In the genomic region with DNA sequence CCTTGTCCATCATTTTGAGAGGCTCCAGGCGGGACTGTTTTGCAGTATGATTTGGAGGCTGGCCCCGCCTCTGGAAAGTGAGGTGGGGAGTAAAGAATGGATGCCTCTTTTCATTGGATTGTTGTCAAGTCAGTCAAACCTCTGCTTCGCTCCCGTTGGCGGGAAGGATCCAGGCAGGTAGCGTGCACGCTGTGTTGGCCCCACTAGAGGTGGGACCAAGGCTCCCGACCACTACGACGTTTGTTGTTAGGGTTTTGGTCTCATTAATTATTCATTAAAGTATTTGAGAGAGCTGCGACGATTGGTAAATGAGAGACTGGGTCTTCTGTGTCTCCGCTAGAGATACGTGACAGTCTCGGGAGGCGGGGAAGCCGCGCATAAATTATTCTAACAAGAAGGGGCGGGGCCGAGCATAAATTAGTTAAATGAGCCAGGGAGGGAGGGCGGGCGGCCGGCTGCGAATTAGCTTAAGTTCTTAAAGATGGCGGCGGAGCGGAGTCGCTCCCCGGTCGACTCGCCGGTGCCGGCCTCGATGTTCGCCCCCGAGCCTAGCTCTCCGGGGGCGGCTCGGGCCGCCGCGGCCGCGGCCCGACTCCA, we compare ENCODE assay signal across 8 mouse cellular contexts. TPM values are rescaled to one million over a fixed set of nuclear protein-coding genes. Genes with fewer than 3 reads are reported as not detected.
DNase-seq lines count a peak whose midpoint lies in the region; ATAC-seq and TF ChIP-seq lines count a peak whose summit lies in the region.

Gtpbp1 (plus strand) TSS at position 420 of the 597 bp plus-strand sequence.

- peak; percentile 55 for TF ChIP-seq POLR2A in olfactory bulb, adult 2 months (IDR thresholded peaks at IDR 0.05; ENCODE audit: insufficient read depth, low read depth, low read length)
- TF ChIP-seq POLR2A in thymus, adult 2 months (IDR thresholded peaks at IDR 0.05; ENCODE audit: control insufficient read depth, extremely low read depth, insufficient read depth, low read length, poor library complexity), result peak; percentile 72; the same call in 1 of the 2 replicates

- peak within 1 kb of the TSS; percentile 87 for H3K9ac ChIP-seq in forebrain, embryonic 16.5 days (replicated peaks; ENCODE audit: low read depth, low read length)
- H3K9ac ChIP-seq in lung, embryonic 14.5 days, result peak within 1 kb of the TSS; percentile 84

- intact Hi-C loops in heart, postnatal 36 days (cut with DNase I), result loop anchor here (5.0 kb wide), 1 partner anchor 202 kb away; the partner anchor contains the start of gene Apobec3

- peak; percentile 86 for ATAC-seq in G1E (ENCODE audit: extremely low read depth, insufficient number of reproducible peaks, low FRiP score, poor library complexity, severe bottlenecking)
- ATAC-seq in forebrain, embryonic 16.5 days, result peak; percentile 98
- peak; percentile 96 for ATAC-seq in lung, embryonic 14.5 days (ENCODE audit: insufficient read depth)

- H3K4me2 ChIP-seq in forebrain, embryonic 16.5 days (ENCODE audit: low read length), result peak within 1 kb of the TSS; percentile 75
- H3K4me2 ChIP-seq in lung, embryonic 14.5 days, result peak within 1 kb of the TSS; percentile 98

- DNase-seq in G1E (ENCODE audit: low spot score), result peak; percentile 97
- peak; percentile 96 to 99 for DNase-seq in cerebellum, adult 18-20 months
- peak; percentile 94 to 96 for DNase-seq in heart, postnatal 36 days
- peak; percentile 97 to 100 for DNase-seq in layer of hippocampus, adult 2 months (ENCODE audit: low spot score in 2 of 2)
- DNase-seq in lung, embryonic 14.5 days, result peak; percentile 100
- peak; percentile 92 for DNase-seq in thymus, adult 2 months

- 0% methylated on average over 45 of the region's 45 CpGs for WGBS in forebrain, embryonic 16.5 days
- under 1% methylated on average over 45 of the region's 45 CpGs for WGBS in lung, embryonic 14.5 days
- WGBS in olfactory bulb, adult 2 months, result under 1% methylated on average over 45 of the region's 45 CpGs
- WGBS in thymus, adult 2 months, result under 1% methylated on average over 45 of the region's 45 CpGs

- TF ChIP-seq CTCF in G1E (IDR thresholded peaks at IDR 0.05; ENCODE audit: low read depth, low read length), result no peak
- TF ChIP-seq CTCF in layer of hippocampus, adult 2 months (conservative IDR thresholded peaks at IDR 0.05), result no peak
- TF ChIP-seq CTCF in lung, embryonic 14.5 days (IDR thresholded peaks at IDR 0.05; ENCODE audit: low read depth), result no peak
- TF ChIP-seq CTCF in olfactory bulb, adult 2 months (IDR thresholded peaks at IDR 0.05; ENCODE audit: insufficient read depth, low read depth, low read length), result no peak
- no peak for TF ChIP-seq CTCF in thymus, adult 2 months (IDR thresholded peaks at IDR 0.05; ENCODE audit: borderline replicate concordance, control insufficient read depth, extremely low read depth, insufficient read depth, low read length, poor library complexity)

- H3K4me1 ChIP-seq in G1E (ENCODE audit: insufficient read depth, low read depth, low read length), result peaks cover 72% of the 10 kb centered on the region
- peaks cover 34% of the 10 kb centered on the region for H3K4me1 ChIP-seq in forebrain, embryonic 16.5 days (replicated peaks; ENCODE audit: control insufficient read depth, insufficient read depth, low read length)
- H3K4me1 ChIP-seq in lung, embryonic 14.5 days (ENCODE audit: insufficient read depth), result peaks cover 21% of the 10 kb centered on the region
- H3K4me1 ChIP-seq in olfactory bulb, adult 2 months (ENCODE audit: control insufficient read depth, insufficient read depth, low read length), result peaks cover 16% of the 10 kb centered on the region
- peaks cover 33% of the 10 kb centered on the region for H3K4me1 ChIP-seq in thymus, adult 2 months (replicated peaks; ENCODE audit: control insufficient read depth, insufficient read depth, low read length)

- H3K27me3 ChIP-seq in G1E (ENCODE audit: insufficient read depth, low read length), result no peaks in the 10 kb centered on the region
- no peaks in the 10 kb centered on the region for H3K27me3 ChIP-seq in forebrain, embryonic 16.5 days (replicated peaks; ENCODE audit: control insufficient read depth, insufficient read depth, low read length)
- H3K27me3 ChIP-seq in lung, embryonic 14.5 days (ENCODE audit: insufficient read depth, low read length), result no peaks in the 10 kb centered on the region
- H3K27me3 ChIP-seq in thymus, adult 2 months (ENCODE audit: control insufficient read depth, insufficient read depth, low read length), result no peaks in the 10 kb centered on the region

- peak within 1 kb of the TSS; percentile 96 for H3K4me3 ChIP-seq in G1E (ENCODE audit: low read depth, low read length)
- peak within 1 kb of the TSS; percentile 91 for H3K4me3 ChIP-seq in forebrain, embryonic 16.5 days (replicated peaks; ENCODE audit: low read length)
- H3K4me3 ChIP-seq in layer of hippocampus, adult 2 months, result peak within 1 kb of the TSS; percentile 94
- H3K4me3 ChIP-seq in lung, embryonic 14.5 days (ENCODE audit: low read depth, low read length), result peak within 1 kb of the TSS; percentile 92
- peak within 1 kb of the TSS; percentile 83 for H3K4me3 ChIP-seq in olfactory bulb, adult 2 months (ENCODE audit: insufficient read depth, low read depth, low read length)
- H3K4me3 ChIP-seq in thymus, adult 2 months (ENCODE audit: control insufficient read depth, insufficient read depth, low read length), result peak within 1 kb of the TSS; percentile 83

- no peaks in the 10 kb centered on the region for H3K9me3 ChIP-seq in G1E (replicated peaks)
- no peaks in the 10 kb centered on the region for H3K9me3 ChIP-seq in forebrain, embryonic 16.5 days (ENCODE audit: control insufficient read depth, low read length)
- H3K9me3 ChIP-seq in lung, embryonic 14.5 days (ENCODE audit: low read depth, low read length), result no peaks in the 10 kb centered on the region

- H3K27ac ChIP-seq in forebrain, embryonic 16.5 days (ENCODE audit: low read length), result peak within 1 kb of the TSS; percentile 84
- H3K27ac ChIP-seq in layer of hippocampus, adult 2 months, result peak within 1 kb of the TSS; percentile 94
- peak within 1 kb of the TSS; percentile 67 for H3K27ac ChIP-seq in lung, embryonic 14.5 days (ENCODE audit: low read depth)
- H3K27ac ChIP-seq in olfactory bulb, adult 2 months (ENCODE audit: insufficient read depth, low read depth, low read length), result 0 out of 2 replicates have a peak within 1 kb of the TSS, but pooled peaks have one; percentile 29
- no peak within 1 kb of the TSS for H3K27ac ChIP-seq in thymus, adult 2 months (ENCODE audit: control insufficient read depth, insufficient read depth, low read length)

- H3K36me3 ChIP-seq in G1E (replicated peaks), result peaks cover 35% of the 10 kb centered on the region
- peaks cover 3% of the 10 kb centered on the region; the same call in 1 of the 2 replicates for H3K36me3 ChIP-seq in forebrain, embryonic 16.5 days (ENCODE audit: control insufficient read depth, insufficient read depth)
- peaks cover 5% of the 10 kb centered on the region; the same call in 1 of the 2 replicates for H3K36me3 ChIP-seq in lung, embryonic 14.5 days (ENCODE audit: insufficient read depth)
- no peaks in the 10 kb centered on the region for H3K36me3 ChIP-seq in thymus, adult 2 months (ENCODE audit: control insufficient read depth, insufficient read depth, low read length)

RNA-seq across cellular contexts. Expression of gene Gtpbp1, which starts in this region (rescaled TPM):
- 63.7 and 74.7 TPM in 2 replicates for total RNA-seq in G1E (2014; fragmentation: Nextera tagmentation)
- total RNA-seq in G1E (2017), result 54.8 and 58.6 TPM in 2 replicates
- 108 and 116 TPM in 2 replicates for polyA plus RNA-seq in G1E (2012)
- 55.7 and 56.5 TPM in 2 replicates for polyA plus RNA-seq in forebrain, embryonic 16.5 days (2015; fragmentation: Nextera tagmentation; extraction: Ambion mirVana)
- 10 to 100 TPM; 27.2 to 28.4 TPM for total RNA-seq in heart, postnatal 36 days (2021)
- total RNA-seq in layer of hippocampus, adult 2 months (2021), result 10 to 100 TPM; 52.4 to 59.1 TPM
- 35.5 and 37.9 TPM in 2 replicates for polyA plus RNA-seq in lung, embryonic 14.5 days (2014; fragmentation: Nextera tagmentation; extraction: Ambion mirVana)
- not detected in 2 replicates for polyA plus RNA-seq in olfactory bulb, adult 2 months (2012; ENCODE audit: insufficient read depth, insufficient read length, low replicate concordance, missing spikeins)
- polyA plus RNA-seq in thymus, adult 2 months (2012; rRNA removed), result 91.3 and 114 TPM in 2 replicates
